Mouse (Mus musculus): ENCODE results near the gene Ccr4. TPM values are rescaled to one million over a fixed set of nuclear protein-coding genes. Genes with fewer than 3 reads are reported as not detected.

Ccr4 gene
- polyA plus RNA-seq, 1 experiment from 2014 or later, result not detected

DNA sequence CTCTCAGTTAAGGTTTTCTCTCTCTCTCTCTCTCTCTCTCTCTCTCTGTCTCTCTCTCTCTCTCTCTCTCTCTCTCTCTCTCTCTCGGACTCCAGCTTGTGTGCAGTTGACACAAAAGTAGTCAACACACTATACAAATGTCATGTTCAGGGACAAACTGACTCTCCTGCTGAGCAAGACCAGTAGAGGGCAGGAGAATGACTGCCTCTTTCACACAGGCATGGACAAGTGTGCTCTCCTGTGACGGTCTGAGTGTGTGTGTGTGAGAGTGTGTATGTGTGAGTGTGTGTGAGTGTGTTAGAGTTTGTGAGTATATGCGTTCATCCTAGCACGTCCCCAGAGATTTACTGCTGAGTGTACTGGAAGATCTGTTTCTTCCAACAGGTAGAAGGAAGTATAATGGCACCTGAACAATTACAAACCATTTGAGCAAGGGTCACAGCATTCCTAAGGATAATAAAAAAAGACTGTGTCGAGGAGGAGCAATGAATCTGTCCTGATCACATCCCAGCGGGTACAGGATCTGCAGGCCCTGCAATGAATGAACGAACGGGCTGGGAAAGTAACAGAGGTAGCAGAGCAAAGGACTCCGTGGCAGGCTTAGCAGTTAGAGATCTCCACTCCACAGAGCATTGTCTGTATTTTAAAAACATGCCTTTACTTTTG is 14.2 kb upstream of the Ccr4 start:
- 68% methylated on average over 9 of the region's 9 CpGs for WGBS
- 0 out of 2 replicates have a peak, but pooled peaks cover 3% of the 10 kb centered on the region for H3K9me3 ChIP-seq (replicated peaks)

DNA sequence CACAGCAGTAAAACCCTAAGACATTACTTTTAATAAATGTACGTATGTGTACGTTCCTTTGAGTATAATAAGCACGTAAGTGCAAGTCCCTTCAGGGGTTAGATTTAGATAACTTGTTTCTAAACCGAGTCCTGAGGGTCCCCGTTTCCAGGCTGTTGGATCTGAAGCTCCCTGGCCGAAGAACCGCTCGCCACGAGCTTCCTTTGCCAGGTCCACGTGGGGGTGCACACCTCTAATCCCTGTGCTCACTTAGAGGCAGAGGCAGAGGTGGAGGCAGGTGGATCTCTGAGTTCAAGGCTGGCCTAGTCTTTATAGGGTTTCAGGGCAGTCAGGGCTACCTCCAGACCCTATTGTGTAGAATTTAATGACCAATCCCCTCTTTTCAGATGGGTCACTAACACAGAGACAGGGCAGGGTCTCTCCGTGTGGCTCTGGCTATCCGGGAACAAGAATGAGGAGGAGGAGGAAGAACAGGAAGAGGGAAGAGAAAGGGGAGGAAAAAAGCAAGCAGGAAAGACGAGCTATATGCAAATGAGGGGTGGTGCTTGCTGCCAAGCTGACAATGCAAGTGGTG is 13.3 kb upstream of the Ccr4 start:
- Histone ChIP-seq H3K27me3 (no peaks in the 10 kb centered on the region), H3K27ac (no peak overlapping the region), H3K4me3 (no peak overlapping the region), H3K36me3 (ENCODE audit: poor library complexity, severe bottlenecking) (peaks cover 10% of the 10 kb centered on the region), H3K9ac (no peak overlapping the region), H3K4me1 (no peaks in the 10 kb centered on the region), H3K9me3 (replicated peaks) (peaks cover 12% of the 10 kb centered on the region), H3K4me2 (no peak overlapping the region)
- 84% methylated on average over 13 of the region's 13 CpGs for WGBS
- no peak for ATAC-seq

More for the DNA sequence above, 14.2 kb upstream of the Ccr4 start:
- peaks cover under 1% of the 10 kb centered on the region for H3K36me3 ChIP-seq (ENCODE audit: poor library complexity, severe bottlenecking)
- no peaks in the 10 kb centered on the region for H3K27me3 ChIP-seq
- no peaks in the 10 kb centered on the region for H3K4me1 ChIP-seq
- H3K4me2 ChIP-seq, result no peak overlapping the region
- no peak overlapping the region for H3K27ac ChIP-seq
- no peak for ATAC-seq
- H3K9ac ChIP-seq, result no peak overlapping the region
- no peak overlapping the region for H3K4me3 ChIP-seq

DNA sequence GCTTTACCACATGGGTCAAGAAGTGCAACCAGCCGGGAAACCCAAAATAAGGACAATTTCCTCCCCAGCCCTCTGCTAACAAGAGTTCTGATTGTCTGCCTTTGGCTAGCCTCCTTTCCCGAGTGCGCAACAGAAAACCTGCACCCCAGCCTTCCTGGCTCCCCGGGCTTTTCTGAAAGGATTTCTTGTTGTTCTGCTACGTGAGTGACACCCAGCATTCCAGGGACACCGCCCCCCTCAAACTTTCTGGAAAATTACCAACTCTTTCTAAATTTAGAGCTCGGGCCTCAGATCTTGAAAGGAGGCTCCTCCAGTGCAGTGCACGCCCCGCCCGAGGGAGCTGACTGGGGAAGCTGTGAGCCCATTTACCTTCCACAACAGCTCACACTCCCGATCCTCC is 10.6 kb upstream of the Ccr4 start, which contains the start of gene C130032M10Rik:
Gene C130032M10Rik, plus strand, starts transcription at position 334 of the 400 bp plus-strand sequence.
- H3K27ac ChIP-seq, result no peak within 1 kb of the TSS
- no peak within 1 kb of the TSS for H3K4me2 ChIP-seq
- peaks cover 22% of the 10 kb centered on the region for H3K9me3 ChIP-seq (replicated peaks)
- H3K4me3 ChIP-seq, result no peak within 1 kb of the TSS
- no peaks in the 10 kb centered on the region for H3K4me1 ChIP-seq
- no peak for ATAC-seq
- no peaks in the 10 kb centered on the region for H3K27me3 ChIP-seq
- peaks cover 16% of the 10 kb centered on the region for H3K36me3 ChIP-seq (ENCODE audit: poor library complexity, severe bottlenecking)
- WGBS, result 80% methylated on average over 11 of the region's 11 CpGs
- H3K9ac ChIP-seq, result no peak within 1 kb of the TSS

DNA sequence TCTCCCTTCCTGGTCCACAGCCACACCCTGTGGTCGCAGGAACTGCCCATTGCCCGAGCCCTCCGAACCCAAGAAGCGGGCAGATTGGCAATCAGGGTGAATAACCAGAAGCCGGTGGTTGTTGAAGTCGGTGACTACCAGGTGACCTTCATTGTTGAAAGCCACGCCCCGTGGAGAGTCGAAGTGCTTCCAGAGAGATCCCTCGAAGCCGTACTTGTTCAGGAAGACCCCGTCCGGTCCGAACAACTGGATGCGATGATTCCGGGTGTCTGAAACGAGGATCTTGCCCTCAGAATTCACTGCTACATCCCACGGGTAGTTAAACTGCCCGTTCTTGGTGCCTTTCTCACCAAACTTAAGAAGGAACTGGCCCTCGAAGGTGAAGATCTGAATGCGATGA is 8.1 kb upstream of the Ccr4 start:
- no peak overlapping the region for H3K9ac ChIP-seq
- 95% methylated on average over 21 of the region's 21 CpGs for WGBS
- no peak overlapping the region for H3K4me2 ChIP-seq
- H3K4me3 ChIP-seq, result no peak overlapping the region
- H3K27ac ChIP-seq, result no peak overlapping the region
- peaks cover 22% of the 10 kb centered on the region for H3K9me3 ChIP-seq (replicated peaks)
- H3K4me1 ChIP-seq, result no peaks in the 10 kb centered on the region
- H3K27me3 ChIP-seq, result no peaks in the 10 kb centered on the region
- ATAC-seq, result no peak
- H3K36me3 ChIP-seq (ENCODE audit: poor library complexity, severe bottlenecking), result peaks cover 16% of the 10 kb centered on the region

DNA sequence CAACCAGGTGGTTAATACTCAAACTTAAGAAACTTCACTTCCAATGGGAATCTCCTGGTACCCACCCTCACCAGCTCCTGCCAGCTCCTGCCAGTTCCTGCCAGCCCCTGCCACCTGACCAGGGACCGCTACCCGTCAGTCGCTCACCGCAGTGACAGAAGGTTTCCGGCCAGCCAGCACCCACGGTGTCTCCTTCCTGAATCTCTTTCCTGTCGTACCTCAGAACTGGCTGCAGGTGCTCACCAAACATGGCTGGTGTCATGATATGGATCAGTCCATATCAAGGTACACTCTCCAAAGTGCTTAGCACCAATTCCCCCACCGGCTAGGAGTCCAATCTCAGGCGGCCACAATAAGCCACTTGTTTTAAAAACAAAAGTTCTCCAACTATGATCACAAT is 5.1 kb upstream of the Ccr4 start:
- H3K4me1 ChIP-seq, result no peaks in the 10 kb centered on the region
- ATAC-seq, result no peak
- H3K4me2 ChIP-seq, result no peak overlapping the region
- WGBS, result 99% methylated on average over 9 of the region's 9 CpGs
- H3K4me3 ChIP-seq, result no peak overlapping the region
- H3K27me3 ChIP-seq, result no peaks in the 10 kb centered on the region
- peaks cover 22% of the 10 kb centered on the region for H3K9me3 ChIP-seq (replicated peaks)
- H3K36me3 ChIP-seq (ENCODE audit: poor library complexity, severe bottlenecking), result peaks cover 16% of the 10 kb centered on the region
- H3K27ac ChIP-seq, result no peak overlapping the region
- no peak overlapping the region for H3K9ac ChIP-seq

DNA sequence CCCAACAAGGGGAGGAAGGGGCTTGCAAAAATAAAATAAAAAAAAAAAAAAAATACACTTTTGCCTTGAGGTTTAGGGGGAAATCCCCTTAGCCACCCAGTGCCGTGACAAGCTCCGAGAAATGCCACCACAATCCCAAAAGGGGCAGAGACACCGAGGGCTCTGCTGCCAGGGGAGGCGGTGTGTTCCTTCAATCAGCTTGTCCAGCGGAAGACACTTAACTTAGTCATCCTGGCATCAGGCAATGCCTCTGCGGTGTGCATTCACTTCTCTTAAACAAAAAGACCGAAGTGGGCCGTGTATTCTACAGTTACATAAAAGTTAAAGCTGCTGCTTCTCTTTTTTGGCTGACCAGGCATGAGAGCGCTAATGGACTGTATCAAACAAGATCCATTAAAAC is 2.7 kb upstream of the Ccr4 start:
- 94% methylated on average over 9 of the region's 9 CpGs for WGBS
- Histone ChIP-seq H3K4me3 (no peak overlapping the region), H3K9me3 (replicated peaks) (peaks cover 4% of the 10 kb centered on the region; the same call in 1 of the 2 replicates), H3K36me3 (ENCODE audit: poor library complexity, severe bottlenecking) (no peaks in the 10 kb centered on the region), H3K4me2 (no peak overlapping the region), H3K27me3 (no peaks in the 10 kb centered on the region), H3K4me1 (no peaks in the 10 kb centered on the region), H3K9ac (no peak overlapping the region), H3K27ac (no peak overlapping the region)
- no peak for ATAC-seq

DNA sequence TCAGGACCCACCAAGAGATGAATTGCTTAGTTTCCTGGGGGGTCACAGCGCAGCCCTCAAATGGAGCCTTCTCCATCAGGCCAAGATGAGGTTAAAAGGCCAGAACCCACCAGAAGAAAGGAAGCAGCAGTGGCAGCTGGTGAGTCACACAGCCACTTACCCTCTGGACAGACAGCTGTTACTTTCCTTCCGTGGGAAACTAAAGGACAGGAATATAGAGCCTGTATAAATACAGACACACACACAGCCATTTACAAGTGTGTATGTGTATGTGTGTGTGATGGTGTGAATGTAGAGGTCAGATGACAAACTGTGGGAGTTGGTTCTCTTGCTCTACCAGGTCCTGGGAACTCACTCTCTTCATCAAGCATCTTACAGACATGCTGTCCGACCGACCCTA is 1.8 kb upstream of the Ccr4 start:
- no peaks in the 10 kb centered on the region for H3K4me1 ChIP-seq
- ATAC-seq, result no peak
- H3K4me3 ChIP-seq, result no peak overlapping the region
- H3K4me2 ChIP-seq, result no peak overlapping the region
- no peak overlapping the region for H3K9ac ChIP-seq
- 89% methylated on average over 4 of the region's 4 CpGs for WGBS
- no peaks in the 10 kb centered on the region for H3K36me3 ChIP-seq (ENCODE audit: poor library complexity, severe bottlenecking)
- H3K27me3 ChIP-seq, result no peaks in the 10 kb centered on the region
- 0 out of 2 replicates have a peak, but pooled peaks cover 4% of the 10 kb centered on the region for H3K9me3 ChIP-seq (replicated peaks)
- H3K27ac ChIP-seq, result no peak overlapping the region

DNA sequence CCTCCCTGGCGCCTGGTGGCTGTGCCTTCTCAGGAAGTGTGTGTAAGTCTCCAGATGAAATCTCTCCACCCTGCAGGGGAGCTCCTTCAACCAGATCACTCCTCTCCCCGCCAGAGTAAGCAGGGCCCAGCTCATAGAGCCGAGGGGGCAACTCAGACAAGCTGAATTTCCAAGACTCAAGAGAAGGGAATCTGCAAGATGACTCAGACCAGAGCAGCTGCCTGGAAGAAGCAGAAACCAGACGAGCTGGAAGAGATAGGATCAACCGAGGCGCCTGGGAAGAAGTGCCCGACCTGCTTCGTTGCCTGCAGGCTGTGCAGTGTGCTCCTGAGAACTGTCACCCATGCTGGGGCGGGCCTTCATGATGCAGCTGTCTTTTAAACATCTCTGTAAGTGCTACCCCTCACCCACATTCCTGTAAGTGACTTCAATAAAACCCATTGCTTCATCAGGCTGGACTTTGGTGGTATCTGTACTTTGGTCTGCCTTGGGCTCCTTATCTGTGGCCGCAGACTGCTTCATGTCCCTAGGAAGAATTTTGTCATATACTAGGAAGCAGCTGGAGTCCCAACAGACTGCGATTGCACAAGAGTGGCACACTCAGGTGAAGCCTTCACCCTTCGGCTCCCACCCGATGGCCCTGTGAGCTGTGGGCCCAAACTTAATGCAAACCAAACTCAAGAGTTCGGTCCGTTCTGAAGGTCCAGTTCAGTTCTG is 1.8 kb downstream of the Ccr4 start:
- H3K27ac ChIP-seq, result no peak overlapping the region
- H3K4me1 ChIP-seq, result no peaks in the 10 kb centered on the region
- H3K9ac ChIP-seq, result no peak overlapping the region
- H3K4me3 ChIP-seq, result no peak overlapping the region
- no peaks in the 10 kb centered on the region for H3K9me3 ChIP-seq (replicated peaks)
- H3K27me3 ChIP-seq, result no peaks in the 10 kb centered on the region
- H3K4me2 ChIP-seq, result no peak overlapping the region
- 73% methylated on average over 15 of the region's 15 CpGs for WGBS
- H3K36me3 ChIP-seq (ENCODE audit: poor library complexity, severe bottlenecking), result no peaks in the 10 kb centered on the region
- ATAC-seq, result no peak

DNA sequence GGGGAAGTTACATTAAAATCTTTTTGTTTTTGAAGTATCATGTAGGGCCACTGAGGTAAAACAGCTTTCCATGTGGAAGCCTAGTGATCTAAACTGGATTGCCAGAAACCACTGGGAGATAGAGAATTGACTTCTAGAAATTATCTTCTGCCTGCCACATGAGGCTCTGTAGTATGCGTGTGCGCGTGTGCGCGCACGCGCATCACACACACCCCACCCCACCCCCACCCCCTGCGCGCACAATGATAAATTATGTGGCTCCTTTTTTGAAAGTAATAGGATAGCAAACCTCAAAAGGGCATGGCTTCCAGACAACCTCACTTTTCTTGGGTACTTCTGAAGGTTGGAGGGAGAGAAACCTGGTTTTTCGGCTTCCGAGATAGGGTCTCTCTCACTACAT is 2.8 kb downstream of the Ccr4 start:
- H3K4me1 ChIP-seq, result no peaks in the 10 kb centered on the region
- no peak overlapping the region for H3K4me2 ChIP-seq
- H3K9me3 ChIP-seq (replicated peaks), result no peaks in the 10 kb centered on the region
- no peak overlapping the region for H3K9ac ChIP-seq
- H3K27me3 ChIP-seq, result no peaks in the 10 kb centered on the region
- H3K27ac ChIP-seq, result no peak overlapping the region
- WGBS, result 99% methylated on average over 11 of the region's 11 CpGs
- H3K36me3 ChIP-seq (ENCODE audit: poor library complexity, severe bottlenecking), result no peaks in the 10 kb centered on the region
- no peak overlapping the region for H3K4me3 ChIP-seq
- no peak for ATAC-seq

DNA sequence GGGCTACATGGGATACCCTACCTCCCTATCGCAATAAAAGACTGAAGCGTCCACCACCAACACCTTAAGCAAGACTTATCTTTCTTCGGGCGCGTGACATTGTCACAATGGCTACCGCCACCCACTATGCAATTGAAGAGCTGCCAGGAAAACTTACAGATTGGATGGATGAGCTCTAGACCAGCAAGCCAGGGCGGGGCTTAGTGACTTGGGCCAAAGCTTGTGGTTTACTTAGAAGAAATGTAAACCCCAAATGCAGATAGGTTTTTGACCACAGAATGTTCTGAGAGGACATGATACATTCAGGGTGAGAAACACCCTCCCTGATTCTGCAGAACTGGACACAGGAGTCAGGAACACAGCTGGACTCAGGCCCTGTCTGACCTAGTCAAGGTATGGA is 3.6 kb downstream of the Ccr4 start:
- ATAC-seq, result no peak
- Histone ChIP-seq H3K4me1 (no peaks in the 10 kb centered on the region), H3K4me3 (no peak overlapping the region), H3K36me3 (ENCODE audit: poor library complexity, severe bottlenecking) (no peaks in the 10 kb centered on the region), H3K9ac (no peak overlapping the region), H3K27ac (no peak overlapping the region), H3K9me3 (replicated peaks) (no peaks in the 10 kb centered on the region), H3K27me3 (no peaks in the 10 kb centered on the region), H3K4me2 (no peak overlapping the region)
- WGBS, result 91% methylated on average over 7 of the region's 7 CpGs

DNA sequence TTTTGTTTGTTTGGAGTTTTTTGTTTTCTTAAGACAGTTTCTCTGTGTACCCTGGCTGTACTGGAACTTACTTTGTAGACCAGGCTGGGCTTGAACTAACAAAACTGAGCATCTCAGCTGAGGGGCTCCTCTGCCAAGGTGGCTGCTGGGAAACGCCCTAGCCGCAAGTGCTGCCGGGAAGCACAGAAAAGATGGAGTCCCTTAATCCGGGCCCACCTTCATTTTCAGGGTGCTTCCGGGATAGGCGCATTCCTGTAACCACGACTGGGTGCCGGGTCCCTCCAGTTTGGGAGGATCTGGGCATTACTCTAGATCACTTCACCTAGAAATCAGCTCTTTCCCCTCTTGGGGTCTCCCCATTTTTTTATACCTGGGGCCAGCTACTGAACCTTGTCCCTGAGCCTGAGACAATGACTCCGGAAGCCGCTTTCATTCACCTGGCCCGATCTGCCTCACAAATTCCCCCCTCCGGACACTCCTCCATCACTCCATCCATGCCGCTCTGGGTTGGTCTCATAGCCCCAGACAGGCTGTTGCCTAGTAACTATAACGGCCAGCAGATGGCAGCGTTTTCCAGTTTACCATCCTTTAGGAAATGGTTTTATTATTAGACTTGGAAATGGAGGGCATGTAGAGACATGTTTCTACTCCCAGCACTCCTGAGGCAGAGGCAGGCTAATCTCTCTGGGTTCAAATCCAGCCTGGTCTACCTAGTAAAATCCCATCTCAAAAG is 4.8 kb downstream of the Ccr4 start:
- Histone ChIP-seq H3K27ac (no peak overlapping the region), H3K4me2 (peak overlapping the region; percentile 14; the same call in 1 of the 2 replicates), H3K4me3 (no peak overlapping the region), H3K36me3 (ENCODE audit: poor library complexity, severe bottlenecking) (no peaks in the 10 kb centered on the region), H3K9me3 (replicated peaks) (no peaks in the 10 kb centered on the region), H3K4me1 (no peaks in the 10 kb centered on the region), H3K27me3 (no peaks in the 10 kb centered on the region), H3K9ac (no peak overlapping the region)
- ATAC-seq, result 0 out of 2 replicates have a peak, but pooled peaks have one; percentile 13
- WGBS, result 24% methylated on average over 15 of the region's 15 CpGs

DNA sequence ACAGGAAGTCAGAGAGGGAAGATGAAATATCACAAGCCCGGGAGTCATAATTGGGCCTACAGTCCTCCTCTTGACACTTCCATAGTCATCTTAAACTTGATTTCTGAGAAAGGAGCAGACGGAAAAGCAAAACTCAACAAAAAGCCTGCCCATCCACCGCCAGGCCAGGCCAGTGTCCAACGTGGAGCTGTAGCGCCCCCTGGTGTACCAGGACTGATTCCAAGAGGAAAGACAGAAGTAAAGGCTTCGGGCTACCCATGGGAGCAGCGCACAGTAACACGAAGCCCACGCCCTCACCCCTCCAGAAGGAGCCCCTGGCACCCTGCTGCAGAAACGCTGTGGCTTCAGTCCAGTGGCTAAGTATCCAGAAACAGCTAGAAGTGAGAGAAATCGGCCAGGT is 6.5 kb downstream of the Ccr4 start:
- Histone ChIP-seq H3K9me3 (replicated peaks) (no peaks in the 10 kb centered on the region), H3K4me2 (peak overlapping the region; percentile 21; the same call in 1 of the 2 replicates), H3K4me1 (no peaks in the 10 kb centered on the region), H3K4me3 (no peak overlapping the region), H3K27me3 (no peaks in the 10 kb centered on the region), H3K36me3 (ENCODE audit: poor library complexity, severe bottlenecking) (no peaks in the 10 kb centered on the region), H3K9ac (no peak overlapping the region), H3K27ac (no peak overlapping the region)
- WGBS, result 8% methylated on average over 11 of the region's 11 CpGs
- ATAC-seq, result no peak; the same call in 1 of the 2 replicates

Measured in forebrain, embryonic 13.5 days (tissue).